Mouse (Mus musculus) ES-E14 (cell line): Measurements from ENCODE around the gene Slc9b1. TPM values are rescaled to one million over a fixed set of nuclear protein-coding genes. Genes with fewer than 3 reads are reported as not detected.
A peak's percentile ranks its signal among the peaks of the same experiment; 100 is the strongest.

ENCODE experiments used
- DNase-seq: peaks from one replicate; pipeline ENCODE4 v3.0.0-alpha.2; 2013; ENCODE audit warnings: low read depth, low spot score
- H3K27ac ChIP-seq: 2 replicates; pipeline ENCODE4 v1.5.1; 2012; ENCODE audit warnings: low read depth, mild to moderate bottlenecking, low read length, moderate library complexity, mixed read lengths; ENCODE audit not compliant: poor library complexity, insufficient read depth, severe bottlenecking
- H3K36me3 ChIP-seq: 2 replicates; pipeline ENCODE4 v1.6.1; 2012; ENCODE audit warnings: mild to moderate bottlenecking, low read length, moderate library complexity, mixed read lengths; ENCODE audit not compliant: control insufficient read depth, poor library complexity, insufficient read depth, severe bottlenecking
- H3K4me1 ChIP-seq, 2 experiments: fragments of 150-350 bp in 1 of 2; sonication (generic) in 1 of 2; 2 replicates each; pipeline ENCODE4 v1.6.1; 2012; ENCODE audit warnings: low read length in 2 of 2, mild to moderate bottlenecking in 1 of 2, mixed read lengths in 1 of 2; ENCODE audit not compliant: control insufficient read depth in 2 of 2, insufficient read depth in 2 of 2, poor library complexity in 1 of 2
- H3K4me3 ChIP-seq, 2 experiments: fragments of 150-350 bp in 1 of 2; sonication (generic) in 1 of 2; 2 replicates each; pipeline ENCODE4 v1.5.1; 2012; ENCODE audit warnings: low read length in 2 of 2, low read depth in 1 of 2, mild to moderate bottlenecking in 1 of 2, mixed read lengths in 1 of 2; ENCODE audit not compliant: insufficient read depth in 1 of 2, poor library complexity in 1 of 2, severe bottlenecking in 1 of 2
- H3K9ac ChIP-seq: 2 replicates; pipeline ENCODE4 v1.6.1; 2012; ENCODE audit warnings: low read depth, mild to moderate bottlenecking, low read length, mixed read lengths; ENCODE audit not compliant: poor library complexity, insufficient read depth, severe bottlenecking
- H3K9me3 ChIP-seq: fragments of 150-350 bp; sonication (generic); 2 replicates; pipeline ENCODE4 v1.6.1; 2012; ENCODE audit warnings: low read depth, mild to moderate bottlenecking, low read length; ENCODE audit not compliant: control insufficient read depth, insufficient read depth
- CHD2 ChIP-seq: IDR thresholded peaks from 2 replicates; pipeline ENCODE4 v1.6.1; 2014; ENCODE audit warnings: mild to moderate bottlenecking, low read depth, low read length, inconsistent platforms
- HCFC1 ChIP-seq: IDR thresholded peaks from 2 replicates; pipeline ENCODE4 v1.6.1; 2012; ENCODE audit warnings: low read length, inconsistent platforms, borderline replicate concordance; ENCODE audit not compliant: insufficient read depth
- MAFK ChIP-seq: IDR thresholded peaks from 2 replicates; pipeline ENCODE4 v1.6.1; 2014; ENCODE audit warnings: mild to moderate bottlenecking, low read depth, low read length, inconsistent platforms; ENCODE audit not compliant: insufficient read depth
- ZC3H11A ChIP-seq: IDR thresholded peaks from 2 replicates; pipeline ENCODE4 v1.6.1; 2012; ENCODE audit warnings: low read depth, mild to moderate bottlenecking, inconsistent platforms, low read length, borderline replicate concordance
- ZNF384 ChIP-seq: IDR thresholded peaks from 2 replicates; pipeline ENCODE4 v1.6.1; 2012; ENCODE audit warnings: low read depth, low read length, inconsistent platforms
- in situ Hi-C, 2 experiments: fragments of 600-800 bp; cut with MboI; formaldehyde crosslinking; loops; one replicate each; pipeline ENCODE4 v1.15.1; 2025; ENCODE audit warnings: low sequenced_read_pairs in 2 of 2, inconsistent platforms in 1 of 2; ENCODE audit not compliant: unreplicated experiment in 2 of 2
- total RNA-seq: library from RNA; depleted of rRNA; stranded (reverse); fragments of 300-350 nt; gene quantifications from 2 replicates; pipeline ENCODE4 v1.2.3, GENCODE M21; 2012

The Slc9b1 gene
- total RNA-seq, 1 experiment = 30.1 TPM

- H3K4me3 ChIP-seq = no peak overlapping the region
- TF ChIP-seq MAFK (no peak), ZC3H11A (no peak), HCFC1 (no peak), CHD2 (no peak), ZNF384 (no peak)
- no peak for DNase-seq
- in situ Hi-C loops = no loop called here
- H3K36me3 ChIP-seq = no peaks in the 10 kb centered on the region
- no peak overlapping the region for H3K27ac ChIP-seq
- no peak overlapping the region for H3K9ac ChIP-seq
- H3K4me1 ChIP-seq = no peaks in the 10 kb centered on the region
- no peaks in the 10 kb centered on the region for H3K9me3 ChIP-seq
These were observed 32.0 kb upstream of the Slc9b1 start for GRCm38 (mm10) chr3:135315720-135316425.

- no peaks in the 10 kb centered on the region for H3K9me3 ChIP-seq
- H3K9ac ChIP-seq = no peak overlapping the region
- TF ChIP-seq ZC3H11A (no peak), ZNF384 (peak; percentile 42; the same call in 1 of the 2 replicates)
- in situ Hi-C loops = no loop called here
- no peak overlapping the region for H3K4me3 ChIP-seq
- H3K4me1 ChIP-seq = no peaks in the 10 kb centered on the region
- H3K27ac ChIP-seq = no peak overlapping the region
- DNase-seq = no peak
- H3K36me3 ChIP-seq = no peaks in the 10 kb centered on the region
These were observed 29.5 kb upstream of the Slc9b1 start for GRCm38 (mm10) chr3:135318331-135318730.

GRCm38 (mm10) chr3:135324354-135324753 lies 23.5 kb upstream of the Slc9b1 start:
- Histone ChIP-seq H3K9ac (no peak overlapping the region), H3K4me1 (0 out of 4 replicates have a peak, but pooled peaks cover 0 to 2% of the 10 kb centered on the region in 2 experiments), H3K4me3 (no peak overlapping the region), H3K9me3 (no peaks in the 10 kb centered on the region), H3K27ac (no peak overlapping the region), H3K36me3 (no peaks in the 10 kb centered on the region)
- TF ChIP-seq MAFK = no peak
- TF ChIP-seq ZC3H11A = no peak
- no peak for TF ChIP-seq CHD2
- no peak for TF ChIP-seq HCFC1
- no peak for TF ChIP-seq ZNF384
- in situ Hi-C loops = no loop called here
- DNase-seq = no peak

GRCm38 (mm10) chr3:135327176-135327575 lies 20.7 kb upstream of the Slc9b1 start:
- TF ChIP-seq MAFK (no peak), ZNF384 (no peak), HCFC1 (no peak), ZC3H11A (no peak), CHD2 (no peak)

More at GRCm38 (mm10) chr3:135327176-135327575, 20.7 kb upstream of the Slc9b1 start:
- no peak overlapping the region for H3K4me3 ChIP-seq
- no peak overlapping the region for H3K9ac ChIP-seq
- H3K36me3 ChIP-seq = no peaks in the 10 kb centered on the region
- peaks cover 0 to 4% of the 10 kb centered on the region in 2 experiments; a peak in 2 of 4 replicates for H3K4me1 ChIP-seq
- no peak overlapping the region for H3K27ac ChIP-seq
- no peak for DNase-seq
- no peaks in the 10 kb centered on the region for H3K9me3 ChIP-seq
- in situ Hi-C loops = no loop called here
